Mouse (Mus musculus) left cerebral cortex, postnatal 36 days (tissue): ENCODE measurements around the gene Tfap2d. TPM values are rescaled to one million over a fixed set of nuclear protein-coding genes. Genes with fewer than 3 reads are reported as not detected.
A peak's percentile ranks its signal among the peaks of the same experiment; 100 is the strongest.

Experiments used
- DNase-seq, 2 experiments: peaks; one replicate each; pipeline ENCODE4 v3.0.0; 2021 to 2022; ENCODE audit warnings: low spot score in 2 of 2, mixed read lengths in 1 of 2
- intact Hi-C: fragments of 180-260 bp; cut with DNase I; formaldehyde crosslinking; loops from one replicate; pipeline ENCODE4 v1.15.1; 2025
- total RNA-seq, 2 experiments: library from RNA; stranded (reverse); gene quantifications; 2 replicates each; pipeline ENCODE4 v1.2.3; 2021

The Tfap2d gene
- total RNA-seq: 1 to 10 TPM; 3.1 to 3.5 TPM

DNA sequence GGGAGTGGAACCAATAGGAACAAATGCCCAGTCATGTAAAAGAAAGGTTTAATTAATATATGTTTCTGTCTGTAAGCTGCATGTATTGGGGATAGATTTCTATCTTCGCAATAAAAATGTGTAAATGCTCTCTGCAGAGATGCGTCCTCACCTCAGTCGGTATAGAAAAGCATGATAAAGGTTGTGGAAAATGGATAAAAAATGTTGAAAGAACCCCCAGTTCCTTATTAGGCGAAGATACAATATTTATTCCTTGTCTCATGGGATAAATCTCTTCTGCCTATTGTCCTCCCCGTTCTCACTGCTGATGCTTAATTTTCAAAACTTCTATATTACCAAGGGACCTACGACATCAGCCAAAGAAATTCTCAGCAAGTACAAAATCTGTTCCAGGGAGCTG is at the start of gene Tfap2d:
TSS of gene Tfap2d (plus strand) at position 392 of the 400 bp plus-strand sequence.
- intact Hi-C loops: loop anchor here (5.0 kb wide), 1 partner anchor 135 kb away; no protein-coding TSS in a partner anchor

DNA sequence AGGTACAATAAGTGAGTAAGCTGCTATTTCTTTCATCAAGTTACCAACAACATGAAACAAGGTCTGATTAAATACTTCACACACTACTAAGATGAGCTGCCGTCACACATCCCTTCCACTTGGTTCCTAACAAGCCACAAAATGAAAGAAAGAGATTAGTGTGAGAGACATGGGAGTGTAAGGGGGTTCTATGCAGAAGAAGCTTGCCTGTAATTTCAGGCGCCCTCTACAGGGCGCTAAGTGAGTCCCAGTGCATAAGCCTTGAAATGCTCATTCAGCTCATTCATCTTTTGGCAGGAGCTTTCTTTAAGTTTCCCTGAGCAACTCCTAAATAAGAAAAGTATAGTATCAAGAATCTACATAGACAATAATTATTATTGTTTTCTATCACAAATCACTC is 46.5 kb upstream of the Tfap2d start:
- intact Hi-C loops: no loop called here
- no peak for DNase-seq

More for the DNA sequence above, at the start of gene Tfap2d:
- no peak for DNase-seq

DNA sequence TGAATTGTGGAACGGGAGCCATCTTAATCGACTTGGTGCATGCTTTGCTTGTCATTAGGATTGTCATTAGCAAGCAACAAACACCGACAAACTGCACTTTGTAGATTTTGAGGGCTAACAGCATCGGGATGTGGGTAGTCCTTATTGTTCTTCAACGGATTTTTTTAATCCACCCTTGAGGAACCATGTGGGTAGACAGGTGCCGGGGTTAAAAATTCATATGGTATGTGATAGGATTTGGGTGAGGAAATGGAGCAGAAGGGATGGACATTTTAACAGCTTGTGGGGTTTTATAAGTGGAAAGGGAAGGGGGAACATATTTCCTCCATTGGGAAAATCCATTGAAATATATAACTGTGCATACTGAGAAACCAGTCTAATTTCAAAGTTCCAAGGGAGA is 46.0 kb upstream of the Tfap2d start:
- no peak for DNase-seq
- intact Hi-C loops: no loop called here

DNA sequence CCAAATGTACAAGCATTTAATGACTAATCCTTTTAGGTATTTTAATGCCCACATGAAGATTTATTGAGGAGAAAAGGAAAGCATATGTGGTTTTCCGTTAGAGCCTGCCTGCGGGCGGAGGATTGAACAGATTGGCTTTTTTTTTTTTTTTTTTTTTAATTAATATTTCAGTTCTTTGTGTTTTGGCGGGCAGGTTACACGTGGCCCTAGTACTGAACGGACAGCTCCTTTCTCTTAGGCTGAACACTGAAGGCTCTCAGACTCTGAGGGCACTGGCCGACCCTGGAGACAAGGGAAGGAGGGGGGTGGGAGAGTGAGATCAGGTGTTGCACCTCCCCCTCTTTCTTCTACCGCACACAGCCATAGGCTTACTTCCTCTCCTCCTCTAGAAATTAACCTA is 14.7 kb upstream of the Tfap2d start:
- no peak for DNase-seq
- intact Hi-C loops: no loop called here

DNA sequence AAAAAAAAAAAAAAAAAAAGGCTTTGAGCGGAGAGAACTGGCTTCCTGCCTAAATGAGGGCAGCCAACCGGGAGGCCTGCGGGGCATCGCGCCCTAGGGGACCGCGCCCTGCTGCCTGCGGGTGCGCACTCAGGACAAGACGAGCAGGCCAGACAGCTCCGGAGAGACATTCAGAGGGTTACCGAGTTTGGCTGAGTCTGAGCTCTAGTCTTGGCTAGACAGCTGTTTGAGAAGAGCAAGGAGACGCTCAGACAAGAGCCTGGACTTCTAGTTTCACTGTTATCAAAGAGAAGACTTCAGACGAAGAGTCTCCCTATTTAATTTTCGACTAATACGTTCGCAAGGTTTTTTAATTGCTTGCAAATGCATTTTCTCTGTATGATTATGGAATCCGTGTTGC is 5.9 kb upstream of the Tfap2d start:
- DNase-seq: no peak
- intact Hi-C loops: no loop called here

DNA sequence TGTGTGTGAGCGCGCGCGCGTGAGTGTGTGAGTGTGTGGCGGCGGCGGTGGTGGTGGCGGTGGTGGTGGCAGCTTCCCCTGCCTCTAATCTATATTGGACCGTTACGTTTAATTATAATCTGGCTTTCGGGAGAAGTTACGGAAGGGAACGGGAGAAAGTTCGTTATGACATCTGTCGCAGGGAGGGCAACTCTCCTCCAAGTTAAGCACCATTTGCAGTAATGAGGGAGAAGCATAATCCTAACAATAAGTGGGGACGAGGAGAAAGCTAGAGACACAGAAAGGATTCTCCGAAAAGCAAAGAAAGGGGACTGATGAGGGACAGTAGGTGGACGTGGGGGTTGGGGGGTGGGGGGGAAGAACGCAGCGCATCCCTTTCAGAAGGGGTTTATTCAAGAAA is 494 bp downstream of the Tfap2d start:
- DNase-seq: no peak
- intact Hi-C loops: loop anchor here (5.0 kb wide), 1 partner anchor 134 kb away; no protein-coding TSS in a partner anchor

DNA sequence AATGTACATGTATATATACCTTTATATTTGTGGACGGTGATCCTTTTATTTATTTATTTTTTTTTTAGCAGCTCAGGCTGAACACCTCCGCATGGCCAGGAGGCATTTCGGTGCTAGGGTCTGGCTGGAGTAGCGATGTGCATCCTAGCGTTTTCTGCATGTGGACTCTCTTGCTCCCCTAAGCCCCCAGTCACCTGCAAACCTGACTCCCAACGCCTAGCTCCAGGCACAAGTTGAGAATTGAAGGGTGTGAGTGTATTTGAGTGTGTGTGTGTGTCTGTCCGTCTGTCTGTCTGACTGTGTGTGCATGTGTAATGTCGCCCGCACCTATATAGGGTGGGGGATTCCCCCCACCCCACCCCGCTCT is 937 bp downstream of the Tfap2d start:
- DNase-seq: no peak
- intact Hi-C loops: loop anchor here (5.0 kb wide), 1 partner anchor 134 kb away; no protein-coding TSS in a partner anchor

DNA sequence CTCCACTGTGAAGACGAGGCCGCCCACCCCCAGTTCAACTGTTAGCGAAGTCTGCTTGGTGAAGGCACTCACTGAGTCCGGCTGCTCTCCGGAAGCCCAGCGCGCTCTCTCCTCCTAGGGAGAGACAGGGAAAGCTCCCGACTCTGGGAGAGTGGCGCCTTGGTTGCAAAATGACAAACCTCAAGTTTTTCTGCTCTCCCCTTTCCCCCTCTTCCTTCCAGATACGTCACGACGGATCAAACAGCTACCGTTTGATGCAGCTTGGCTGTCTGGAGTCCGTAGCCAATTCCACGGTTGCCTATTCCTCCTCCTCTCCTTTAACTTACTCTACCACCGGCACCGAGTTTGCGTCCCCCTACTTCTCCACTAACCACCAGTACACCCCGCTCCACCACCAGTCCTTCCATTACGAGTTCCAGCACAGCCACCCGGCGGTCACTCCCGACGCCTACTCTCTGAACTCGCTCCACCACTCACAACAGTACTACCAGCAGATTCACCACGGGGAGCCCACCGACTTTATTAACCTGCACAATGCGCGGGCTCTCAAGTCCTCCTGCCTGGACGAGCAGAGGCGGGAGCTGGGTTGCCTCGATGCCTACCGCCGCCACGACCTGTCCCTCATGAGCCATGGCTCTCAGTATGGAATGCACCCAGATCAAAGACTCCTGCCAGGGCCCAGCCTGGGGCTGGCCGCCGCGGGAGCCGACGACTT is 1.5 kb downstream of the Tfap2d start:
- intact Hi-C loops: loop anchor here (5.0 kb wide), 1 partner anchor 133 kb away; no protein-coding TSS in a partner anchor
- DNase-seq: no peak

DNA sequence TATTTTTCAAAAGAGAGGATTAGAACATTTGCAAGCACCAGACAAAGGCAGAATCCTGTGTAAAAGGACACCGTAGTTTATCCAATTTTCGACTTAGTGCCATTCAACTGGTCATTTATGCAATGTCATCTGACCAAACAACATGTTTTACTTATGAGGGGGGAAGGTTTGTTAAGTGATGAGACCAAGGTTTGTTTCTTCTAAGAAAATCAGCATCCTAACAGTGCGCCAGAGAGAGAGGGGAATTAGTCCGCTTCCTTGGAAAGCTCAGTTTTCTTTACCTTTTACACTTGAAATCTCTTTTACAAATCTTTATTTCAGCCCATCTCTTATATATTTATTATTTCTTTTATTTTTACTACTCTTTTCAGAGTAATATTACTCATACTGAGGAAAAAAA is 3.6 kb downstream of the Tfap2d start:
- no peak for DNase-seq
- intact Hi-C loops: loop anchor here (5.0 kb wide), 1 partner anchor 129 kb away; no protein-coding TSS in a partner anchor

DNA sequence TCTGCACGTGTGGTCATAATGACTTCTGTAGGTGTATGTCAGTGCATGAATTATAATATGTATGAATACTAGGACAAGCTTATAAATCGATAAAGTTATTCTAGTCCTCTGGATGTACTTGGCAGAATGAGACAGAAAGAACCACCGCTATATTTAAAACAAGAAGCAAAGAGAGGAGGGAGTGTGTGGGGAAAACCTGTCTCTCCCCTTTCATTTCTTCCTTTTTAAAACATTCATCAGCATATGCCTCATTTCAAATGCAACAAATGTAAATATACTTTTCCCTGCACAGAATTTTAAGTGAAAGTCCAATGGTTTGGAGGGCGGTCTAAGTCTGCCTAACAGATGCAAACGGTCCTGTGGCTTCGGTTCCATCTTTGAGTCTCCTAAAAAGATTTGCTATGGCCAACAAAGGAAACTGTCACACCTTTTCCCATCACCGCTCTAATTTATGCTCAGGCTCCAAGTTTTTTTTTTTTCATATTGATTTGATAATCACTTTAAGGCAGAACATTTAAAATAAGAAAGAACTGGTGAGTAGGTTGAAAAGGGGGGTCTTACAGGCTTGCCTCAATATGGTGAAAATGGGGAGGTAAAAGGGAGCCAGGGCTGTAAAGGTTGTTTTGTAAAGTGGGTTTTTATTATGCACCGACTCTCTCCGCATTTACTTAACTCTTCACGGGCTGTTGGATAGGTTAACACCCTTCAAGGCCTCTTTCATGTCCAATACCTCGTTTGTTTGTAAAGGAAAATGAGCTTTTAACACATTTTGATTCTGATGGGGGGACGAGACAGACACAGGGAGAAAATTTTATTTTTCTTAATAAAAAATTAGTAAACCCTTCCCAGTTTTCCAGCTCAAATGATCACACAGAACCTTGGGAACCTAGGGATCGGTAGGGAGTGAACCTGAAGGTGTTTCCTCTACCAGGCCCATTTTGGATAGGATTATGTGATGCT is 4.3 kb downstream of the Tfap2d start:
- DNase-seq: no peak
- intact Hi-C loops: loop anchor here (5.0 kb wide), 1 partner anchor 130 kb away; no protein-coding TSS in a partner anchor

DNA sequence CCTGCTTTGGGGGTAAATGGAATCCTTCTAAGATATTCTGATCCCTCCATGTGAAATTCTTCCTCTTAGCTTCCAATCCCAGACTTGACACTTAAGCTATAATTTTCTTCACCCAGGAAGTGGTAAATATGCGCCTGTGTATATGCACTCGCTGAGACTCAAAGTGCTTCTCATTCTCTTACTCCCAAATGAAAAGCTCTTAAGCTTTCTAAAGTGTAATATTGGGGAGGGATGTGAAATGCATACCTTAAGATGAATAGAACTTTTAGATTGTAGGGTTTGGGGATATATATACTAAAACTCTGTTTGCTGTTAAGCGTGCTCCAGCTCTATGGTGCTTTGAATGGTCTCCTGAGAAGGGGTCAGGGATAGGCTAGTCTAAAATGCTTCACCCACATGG is 5.0 kb downstream of the Tfap2d start:
- intact Hi-C loops: loop anchor here (5.0 kb wide), 1 partner anchor 130 kb away; no protein-coding TSS in a partner anchor
- no peak for DNase-seq

DNA sequence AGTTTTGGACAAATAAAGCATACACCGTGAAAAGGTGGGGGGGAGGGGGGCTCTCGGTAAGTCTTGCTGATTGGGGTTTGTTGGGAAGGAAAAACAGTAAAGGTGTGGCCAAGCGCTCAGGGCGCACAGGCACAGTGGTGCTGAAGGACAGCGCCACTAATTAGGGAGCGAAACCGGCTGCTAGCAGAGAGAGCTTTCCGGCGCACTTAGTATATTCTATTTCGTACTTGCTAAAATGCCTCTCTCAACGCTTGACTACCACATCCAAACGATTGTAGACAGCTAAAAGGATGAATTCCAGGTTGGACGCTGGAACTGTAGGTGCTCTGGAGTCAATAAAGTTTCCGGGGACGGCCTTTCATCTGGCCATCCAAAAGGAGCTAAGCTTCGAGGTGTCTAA is 6.9 kb downstream of the Tfap2d start:
- intact Hi-C loops: loop anchor here (5.0 kb wide), 2 partner anchors 98 to 132 kb away; partner anchors contain the start of gene Tfap2b
- DNase-seq: no peak

DNA sequence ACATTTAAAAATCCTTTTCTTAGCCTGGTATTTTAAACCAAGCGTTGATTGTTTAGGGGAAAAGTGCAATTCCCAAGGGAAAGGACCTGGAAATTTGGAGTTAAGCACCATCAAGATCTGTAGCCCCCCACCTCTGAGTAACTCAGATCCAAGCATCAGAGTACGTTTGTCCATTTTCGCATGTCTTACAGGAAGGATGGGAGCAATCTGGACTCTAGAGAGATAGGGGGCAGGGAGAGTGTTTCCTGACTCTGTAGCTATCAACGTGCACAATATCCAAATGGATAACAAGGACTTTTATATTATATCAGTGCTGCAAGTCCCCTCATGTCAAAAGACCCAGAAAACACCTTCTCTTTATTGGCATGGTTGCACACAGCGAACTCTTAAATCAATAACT is 7.4 kb downstream of the Tfap2d start:
- intact Hi-C loops: loop anchor here (5.0 kb wide), 1 partner anchor 97 kb away; the partner anchor contains the start of gene Tfap2b

DNA sequence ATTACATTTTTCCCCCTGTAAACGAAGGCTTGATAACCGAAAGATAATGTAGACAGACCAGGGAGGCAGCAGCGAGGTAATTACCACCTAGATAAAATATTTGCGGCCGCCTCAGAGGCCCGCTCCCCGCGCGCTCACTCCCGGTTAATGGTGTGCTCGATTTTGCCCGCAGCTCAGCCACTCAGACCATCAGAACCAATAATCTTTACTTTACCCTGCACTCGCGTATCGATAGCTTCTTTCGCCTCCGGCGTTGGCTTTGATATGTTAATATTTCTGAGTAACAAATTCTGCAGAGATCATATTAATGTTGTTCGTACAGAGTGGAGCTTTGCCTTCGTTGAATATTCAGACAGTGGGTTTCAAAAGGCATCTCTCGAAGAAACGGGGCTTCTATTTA is 8.2 kb downstream of the Tfap2d start:
- DNase-seq: no peak
- intact Hi-C loops: loop anchor here (5.0 kb wide), 1 partner anchor 96 kb away; the partner anchor contains the start of gene Tfap2b

More for the DNA sequence above, 7.4 kb downstream of the Tfap2d start:
- no peak for DNase-seq

DNA sequence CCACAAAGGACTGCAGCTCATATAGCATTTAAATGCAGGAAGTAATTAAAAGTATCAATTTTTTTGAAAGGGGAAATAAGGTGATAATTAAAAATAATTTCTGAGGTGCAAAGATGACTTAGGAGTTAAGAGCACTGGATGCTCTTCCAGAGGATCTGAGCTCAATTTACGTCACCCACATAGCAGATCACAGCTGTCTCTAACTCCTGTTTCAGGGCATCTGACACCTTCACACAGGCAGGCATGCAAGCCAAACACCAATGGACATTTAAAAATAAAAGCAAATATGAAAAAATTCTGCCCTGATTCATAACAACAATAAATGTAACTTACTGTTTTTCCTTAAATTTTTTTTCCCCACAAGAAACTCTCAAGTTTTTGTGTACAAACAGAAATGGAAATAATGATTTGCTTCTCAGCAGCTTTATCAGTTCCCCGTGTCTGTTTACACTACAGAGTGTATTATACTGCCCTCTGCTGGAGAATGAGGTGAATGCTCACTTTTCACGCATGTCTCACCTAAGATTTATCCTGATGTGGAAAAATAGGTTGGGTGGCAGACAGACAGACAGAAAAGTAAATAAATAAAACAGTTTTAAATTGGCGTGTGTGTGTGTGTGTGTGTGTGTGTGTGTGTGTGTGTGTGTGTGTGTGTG is 76.0 kb downstream of the Tfap2d start:
- intact Hi-C loops: loop anchor here (2.0 kb wide), 1 partner anchor 818 kb away; no protein-coding TSS in a partner anchor

DNA sequence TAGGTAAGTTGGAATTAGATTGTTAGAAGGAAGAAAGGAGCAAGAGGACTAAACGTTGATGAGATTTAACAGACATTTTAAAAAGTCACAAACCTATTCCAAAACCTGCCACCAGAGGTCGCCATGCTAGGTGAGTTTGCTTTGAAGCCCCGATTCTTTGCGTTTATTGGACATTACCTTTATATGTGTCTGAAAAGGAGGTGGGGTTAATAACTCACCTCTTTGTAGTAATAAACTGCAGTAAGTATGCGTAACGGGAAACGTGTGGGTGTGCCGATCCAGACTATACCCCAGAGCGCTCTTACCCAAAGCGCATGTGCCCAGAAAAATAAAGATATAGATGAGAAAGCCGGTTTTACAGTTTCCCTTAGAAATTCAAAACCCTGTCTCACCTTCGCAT is 102.8 kb downstream of the Tfap2d start:
- no peak for DNase-seq
- intact Hi-C loops: loop anchor here (5.0 kb wide), 5 partner anchors 93 to 1307 kb away; no protein-coding TSS in a partner anchor

More for the DNA sequence above, 76.0 kb downstream of the Tfap2d start:
- peak in 1 of 2 experiments; percentile 4 for DNase-seq

DNA sequence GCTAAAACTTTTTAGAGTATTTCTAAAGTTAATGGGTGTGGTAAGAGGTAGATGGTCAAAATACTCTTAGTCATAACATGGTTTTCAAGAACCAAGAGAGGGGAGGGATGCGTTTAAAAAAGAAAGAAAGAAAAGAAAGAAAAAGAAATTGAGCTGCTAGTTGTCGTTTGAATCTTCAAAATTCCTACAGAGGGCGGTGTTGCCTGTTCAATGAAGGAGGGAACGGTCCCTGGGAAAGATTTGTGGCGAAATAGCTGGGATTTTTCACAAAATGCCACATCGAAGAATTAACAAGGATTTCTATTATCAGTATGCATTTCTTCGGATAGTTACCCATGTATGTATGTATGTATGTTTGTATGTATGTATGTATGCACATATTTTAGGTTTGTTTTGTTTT is 103.4 kb downstream of the Tfap2d start:
- DNase-seq: no peak
- intact Hi-C loops: loop anchor here (5.0 kb wide), 5 partner anchors 94 to 1306 kb away; no protein-coding TSS in a partner anchor

DNA sequence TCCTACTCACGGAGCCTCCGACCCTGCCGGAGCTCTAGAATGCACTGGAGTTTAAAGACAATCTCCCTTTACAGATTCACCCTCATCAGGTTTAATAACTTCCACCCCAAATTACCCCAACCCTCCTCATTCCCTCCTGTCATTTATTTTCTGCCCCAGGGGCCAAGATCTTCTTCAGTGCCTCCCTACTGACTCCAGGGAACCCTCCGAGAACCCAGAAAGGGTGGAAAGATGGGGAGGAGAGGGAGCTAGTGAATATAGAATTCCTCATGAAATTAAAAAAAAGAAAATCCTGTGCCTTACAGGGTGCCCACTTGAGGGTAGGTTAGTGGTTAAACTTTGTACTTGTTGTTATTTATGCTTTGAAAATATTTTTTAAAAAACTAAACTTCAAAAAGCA is 104.8 kb downstream of the Tfap2d start:
- no peak for DNase-seq
- intact Hi-C loops: loop anchor here (5.0 kb wide), 5 partner anchors 95 to 1305 kb away; no protein-coding TSS in a partner anchor
